Mouse (Mus musculus) midbrain, embryonic 13.5 days (tissue): Measurements from ENCODE around the gene Gm10719. TPM values are rescaled to one million over a fixed set of nuclear protein-coding genes. Genes with fewer than 3 reads are reported as not detected.
"Not testable (repeated sequence)": the region's sequence is repeated elsewhere in the genome, so short reads cannot be mapped to it uniquely, and the experiment has no call there.

Source experiments
- ATAC-seq: fragments of 200-750 bp; cut with Nextera tagmentation; 2 replicates; pipeline ENCODE4 v1.8.0; 2017; ENCODE audit warnings: mild to moderate bottlenecking, moderate TSS enrichment, moderate library complexity
- H3K27ac ChIP-seq: fragments of 300-500 bp; sonication (generic); 2 replicates; pipeline ENCODE4 v1.5.1; 2015; ENCODE audit warnings: inconsistent platforms, mild to moderate bottlenecking, moderate library complexity
- H3K27me3 ChIP-seq: fragments of 300-500 bp; sonication (generic); 2 replicates; pipeline ENCODE4 v1.6.1; 2015; ENCODE audit warnings: mild to moderate bottlenecking, inconsistent platforms
- H3K36me3 ChIP-seq: fragments of 300-500 bp; sonication (generic); 2 replicates; pipeline ENCODE4 v1.6.1; 2015; ENCODE audit warnings: mild to moderate bottlenecking, inconsistent platforms
- H3K4me1 ChIP-seq: fragments of 300-500 bp; sonication (generic); replicated peaks from 2 replicates; pipeline ENCODE4 v1.6.1; 2015; ENCODE audit warnings: inconsistent platforms
- H3K4me2 ChIP-seq: fragments of 300-500 bp; sonication (generic); replicated peaks from 2 replicates; pipeline ENCODE4 v1.6.1; 2015; ENCODE audit warnings: moderate library complexity, mild to moderate bottlenecking, inconsistent platforms
- H3K4me3 ChIP-seq: fragments of 300-500 bp; sonication (generic); replicated peaks from 2 replicates; pipeline ENCODE4 v1.5.1; 2015; ENCODE audit warnings: mild to moderate bottlenecking, inconsistent platforms
- H3K9ac ChIP-seq: fragments of 300-500 bp; sonication (generic); replicated peaks from 2 replicates; pipeline ENCODE4 v1.6.1; 2015; ENCODE audit warnings: mild to moderate bottlenecking, inconsistent platforms
- H3K9me3 ChIP-seq: fragments of 300-500 bp; sonication (generic); 2 replicates; pipeline ENCODE4 v1.6.1; 2016; ENCODE audit warnings: mild to moderate bottlenecking, inconsistent platforms
- WGBS: fragments of 180-500 bp; shearing (Covaris S2); methylation state at CpG from one replicate; pipeline ENCODE4 v1.1.7; 2015; 5-methylcytosine and 5-hydroxymethylcytosine counted together
- microRNA-seq: library from miRNA; unstranded; fragments of <30 nt; microRNA quantifications from one replicate; pipeline ENCODE4, GENCODE M21; 2016
- polyA plus RNA-seq: library from polyadenylated mRNA; unstranded; fragments of >200 nt; fragmentation: Nextera tagmentation; extraction: Ambion mirVana; gene quantifications from 2 replicates; pipeline ENCODE4 v1.2.1, GENCODE M21; 2015

Gene Gm10719
- polyA plus RNA-seq, 1 experiment from 2014 or later: 1.4 TPM

DNA sequence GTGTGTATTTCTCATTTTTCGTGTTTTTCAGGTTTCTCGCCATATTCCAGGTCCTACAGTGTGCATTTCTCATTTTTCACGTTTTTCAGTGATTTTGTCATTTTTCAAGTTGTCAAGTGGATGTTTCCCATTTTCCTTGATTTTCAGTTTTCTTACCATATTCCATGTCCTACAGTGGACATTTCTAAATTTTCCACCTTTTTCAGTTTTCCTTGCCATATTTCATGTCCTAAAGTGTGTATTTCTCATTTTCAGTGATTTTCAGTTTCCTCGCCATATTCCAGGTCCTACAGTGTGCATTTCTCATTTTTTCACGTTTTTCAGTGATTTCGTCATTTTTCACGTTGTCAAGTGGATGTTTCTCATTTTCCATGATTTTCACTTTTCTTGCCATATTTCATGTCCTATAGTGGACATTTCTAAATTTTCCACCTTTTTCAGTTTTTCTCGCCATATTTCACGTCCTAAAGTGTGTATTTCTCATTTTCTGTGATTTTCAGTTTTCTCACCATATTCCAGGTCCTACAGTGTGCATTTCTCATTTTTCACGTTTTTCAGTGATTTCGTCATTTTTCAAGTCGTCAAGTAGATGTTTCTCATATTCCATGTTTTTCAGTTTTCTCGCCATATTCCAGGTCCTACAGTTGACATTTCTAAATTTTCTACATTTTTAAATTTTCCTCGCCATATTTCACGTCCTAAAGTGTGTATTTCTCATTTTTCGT lies 12.2 kb downstream of the Gm10719 start:
- H3K9ac ChIP-seq, H3K4me3 ChIP-seq, H3K4me2 ChIP-seq, ATAC-seq, H3K27ac ChIP-seq, H3K4me1 ChIP-seq, H3K27me3 ChIP-seq, H3K36me3 ChIP-seq, H3K9me3 ChIP-seq: not testable (repeated sequence)
- WGBS: 66% methylated on average over 13 of the region's 16 CpGs

DNA sequence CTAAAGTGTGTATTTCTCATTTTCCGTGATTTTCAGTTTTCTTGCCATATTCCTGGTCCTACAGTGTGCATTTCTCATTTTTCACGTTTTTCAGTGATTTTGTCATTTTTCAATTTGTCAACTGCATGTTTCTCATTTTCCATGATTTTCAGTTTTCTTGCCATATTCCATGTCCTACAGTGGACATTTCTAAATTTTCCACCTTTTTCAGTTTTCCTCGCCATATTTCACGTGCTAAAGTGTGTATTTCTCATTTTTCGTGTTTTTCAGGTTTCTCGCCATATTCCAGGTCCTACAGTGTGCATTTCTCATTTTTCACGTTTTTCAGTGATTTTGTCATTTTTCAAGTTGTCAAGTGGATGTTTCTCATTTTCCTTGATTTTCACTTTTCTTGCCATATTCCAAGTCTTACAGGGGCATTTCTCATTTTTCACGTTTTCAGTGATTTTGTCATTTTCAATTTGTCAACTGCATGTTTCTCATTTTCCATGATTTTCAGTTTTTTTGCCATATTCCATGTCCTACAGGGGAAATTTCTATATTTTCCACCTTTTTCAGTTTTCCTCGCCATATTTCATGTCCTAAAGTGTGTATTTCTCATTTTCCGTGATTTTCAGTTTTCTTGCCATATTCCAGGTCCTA lies 13.6 kb downstream of the Gm10719 start:
- not testable (repeated sequence) for H3K36me3 ChIP-seq, H3K27me3 ChIP-seq, H3K4me2 ChIP-seq, H3K9ac ChIP-seq, ATAC-seq, H3K4me1 ChIP-seq, H3K27ac ChIP-seq, H3K9me3 ChIP-seq, H3K4me3 ChIP-seq
- 67% methylated on average over 2 of the region's 10 CpGs for WGBS

DNA sequence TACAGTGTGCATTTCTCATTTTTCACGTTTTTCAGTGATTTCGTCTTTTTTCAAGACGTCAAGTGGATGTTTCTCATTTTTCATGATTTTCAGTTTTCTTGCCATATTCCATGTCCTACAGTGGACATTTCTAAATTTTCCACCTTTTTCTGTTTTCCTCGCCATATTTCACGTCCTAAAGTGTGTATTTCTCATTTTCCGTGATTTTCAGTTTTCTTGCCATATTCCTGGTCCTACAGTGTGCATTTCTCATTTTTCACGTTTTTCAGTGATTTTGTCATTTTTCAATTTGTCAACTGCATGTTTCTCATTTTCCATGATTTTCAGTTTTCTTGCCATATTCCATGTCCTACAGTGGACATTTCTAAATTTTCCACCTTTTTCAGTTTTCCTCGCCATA lies 17.1 kb downstream of the Gm10719 start, which contains the start of gene Gm17535:
Gene Gm17535 (plus strand): TSS at position 301 of the 400 bp plus-strand sequence.
- H3K36me3 ChIP-seq, H3K9me3 ChIP-seq, H3K4me2 ChIP-seq, H3K27me3 ChIP-seq, ATAC-seq, H3K9ac ChIP-seq, H3K4me3 ChIP-seq, H3K27ac ChIP-seq, H3K4me1 ChIP-seq: not testable (repeated sequence)
- 69% methylated on average over 1 of the region's 8 CpGs for WGBS

DNA sequence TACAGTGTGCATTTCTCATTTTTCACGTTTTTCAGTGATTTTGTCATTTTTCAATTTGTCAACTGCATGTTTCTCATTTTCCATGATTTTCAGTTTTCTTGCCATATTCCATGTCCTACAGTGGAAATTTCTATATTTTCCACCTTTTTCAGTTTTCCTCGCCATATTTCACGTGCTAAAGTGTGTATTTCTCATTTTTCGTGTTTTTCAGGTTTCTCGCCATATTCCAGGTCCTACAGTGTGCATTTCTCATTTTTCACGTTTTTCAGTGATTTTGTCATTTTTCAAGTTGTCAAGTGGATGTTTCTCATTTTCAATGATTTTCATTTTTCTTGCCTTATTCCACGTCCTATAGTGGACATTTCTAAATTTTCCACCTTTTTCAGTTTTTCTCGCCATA lies 19.4 kb downstream of the Gm10719 start, which contains the start of gene Gm10715:
Gene Gm10715 (plus strand): TSS at position 301 of the 400 bp plus-strand sequence.
- H3K4me1 ChIP-seq, H3K27ac ChIP-seq, H3K36me3 ChIP-seq, H3K9me3 ChIP-seq, H3K4me2 ChIP-seq, H3K4me3 ChIP-seq, H3K27me3 ChIP-seq, H3K9ac ChIP-seq, ATAC-seq: not testable (repeated sequence)
- WGBS: 83% methylated on average over 8 of the region's 8 CpGs

DNA sequence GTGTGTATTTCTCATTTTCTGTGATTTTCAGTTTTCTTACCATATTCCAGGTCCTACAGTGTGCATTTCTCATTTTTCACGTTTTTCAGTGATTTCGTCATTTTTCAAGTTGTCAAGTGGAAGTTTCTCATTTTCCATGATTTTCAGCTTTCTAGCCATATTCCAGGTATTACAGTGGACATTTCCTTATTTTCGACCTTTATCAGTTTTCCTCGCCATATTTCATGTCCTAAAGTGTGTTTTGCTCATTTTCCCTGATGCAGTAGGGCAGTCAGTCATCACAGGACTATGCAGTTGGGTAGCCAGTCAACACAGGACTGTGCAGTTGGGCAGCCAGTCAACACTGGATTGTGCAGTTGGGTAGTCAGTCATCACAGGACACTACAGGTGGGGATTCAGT lies 21.0 kb downstream of the Gm10719 start:
- not testable (repeated sequence) for ATAC-seq, H3K9ac ChIP-seq, H3K4me3 ChIP-seq, H3K4me2 ChIP-seq, H3K4me1 ChIP-seq, H3K27ac ChIP-seq, H3K27me3 ChIP-seq, H3K36me3 ChIP-seq, H3K9me3 ChIP-seq
- 69% methylated on average over 4 of the region's 4 CpGs for WGBS

Small RNAs within 50 kb of the gene (microRNA-seq; reads per million reads assigned to microRNA genes)
- gene Mir101c: not detected

Other genes with a start within 250 kb of the Gm10719 start
- not detected in 2 replicates for gene Gm10722, start 16.5 kb upstream of the Gm10719 start, polyA plus RNA-seq
- 0.32 and 0.35 TPM in 2 replicates for gene Gm11168, start 14.1 kb upstream of the Gm10719 start, polyA plus RNA-seq
- gene Gm10721, start 4.3 kb upstream of the Gm10719 start, polyA plus RNA-seq: 0.37 and 0.51 TPM in 2 replicates
- not detected in 2 replicates for gene Gm10720, start 1.8 kb upstream of the Gm10719 start, polyA plus RNA-seq
- gene Gm10718, start 6.1 kb downstream of the Gm10719 start, polyA plus RNA-seq: 2.0 and 2.5 TPM in 2 replicates
- gene Gm10717, start 8.0 kb downstream of the Gm10719 start, polyA plus RNA-seq: 1.5 and 2.0 TPM in 2 replicates
- not detected in 2 replicates for gene Gm17535, start 17.2 kb downstream of the Gm10719 start, polyA plus RNA-seq
- not detected in 2 replicates for gene Gm10715, start 19.5 kb downstream of the Gm10719 start, polyA plus RNA-seq